Mouse (Mus musculus) liver, adult 10 weeks (tissue): ENCODE measurements around the gene Sympk. TPM values are rescaled to one million over a fixed set of nuclear protein-coding genes. Genes with fewer than 3 reads are reported as not detected.

Source experiments
- polyA plus RNA-seq: library from polyadenylated mRNA; stranded (reverse); fragments of 350-450 nt; fragmentation: Illumina TruSeq; extraction: RNeasy Lipid Tissue Mini Kit (QIAGEN cat#74804); gene quantifications from one replicate; pipeline ENCODE4 v1.2.3, GENCODE M21; 2014; ENCODE audit warnings: low read depth, low replicate concordance

The Sympk gene
- polyA plus RNA-seq: 3.7 TPM

GRCm38 (mm10) chr7:19024096-19024506 is at the start of gene Sympk:
Sympk (plus strand) TSS chr7:19024377.

GRCm38 (mm10) chr7:18987100-18987499 is 37.1 kb upstream of the Sympk start, which contains the start of gene Nanos2:
Nanos2 (plus strand) TSS chr7:18987400.

GRCm38 (mm10) chr7:18990601-18991295 is 33.4 kb upstream of the Sympk start, which contains the start of gene Mypop:
Mypop (plus strand) TSS chr7:18991245.

GRCm38 (mm10) chr7:19003902-19004630 is 20.1 kb upstream of the Sympk start, which contains the start of gene Irf2bp1:
Irf2bp1 (plus strand) TSS chr7:19004044.

GRCm38 (mm10) chr7:19023357-19023814 is 791 bp upstream of the Sympk start, which contains the start of gene Foxa3:
Foxa3 (minus strand) TSS chr7:19023538.

GRCm38 (mm10) chr7:19054047-19054776 is 30.0 kb downstream of the Sympk start, which contains the start of gene Rsph6a:
Rsph6a (plus strand) TSS chr7:19054690.

GRCm38 (mm10) chr7:19075723-19076585 is 51.8 kb downstream of the Sympk start, which contains the start of gene Dmwd:
Dmwd (plus strand) TSS chr7:19076227.

GRCm38 (mm10) chr7:19083701-19084100 is 59.5 kb downstream of the Sympk start, which contains the start of gene Dmpk:
Dmpk (plus strand) TSS chr7:19083849.

GRCm38 (mm10) chr7:19094471-19094825 is 70.3 kb downstream of the Sympk start, which contains the start of gene Six5:
Six5 (plus strand) TSS chr7:19094594.

Other genes starting within 250 kb of the Sympk start
- gene Psg19, start 225.9 kb upstream of the Sympk start, polyA plus RNA-seq: not detected
- not detected for gene Psg17, start 202.8 kb upstream of the Sympk start, polyA plus RNA-seq
- gene Mill2, start 184.4 kb upstream of the Sympk start, polyA plus RNA-seq: 1.0 TPM
- not detected for gene Pglyrp1, start 153.0 kb upstream of the Sympk start, polyA plus RNA-seq
- gene Ccdc61, start 114.0 kb upstream of the Sympk start, polyA plus RNA-seq: 2.1 TPM
- gene Nova2, start 98.5 kb upstream of the Sympk start, polyA plus RNA-seq: 0.08 TPM
- not detected for gene Nanos2, start 37.0 kb upstream of the Sympk start, polyA plus RNA-seq
- not detected for gene Mypop, start 33.1 kb upstream of the Sympk start, polyA plus RNA-seq
- gene Irf2bp1, start 20.3 kb upstream of the Sympk start, polyA plus RNA-seq: 1.2 TPM
- 12.5 TPM for gene Foxa3, start 839 bp upstream of the Sympk start, polyA plus RNA-seq
- gene Rsph6a, start 30.3 kb downstream of the Sympk start, polyA plus RNA-seq: not detected
- 0.72 TPM for gene Dmwd, start 51.9 kb downstream of the Sympk start, polyA plus RNA-seq
- gene Dmpk, start 59.5 kb downstream of the Sympk start, polyA plus RNA-seq: 2.7 TPM
- gene Six5, start 70.2 kb downstream of the Sympk start, polyA plus RNA-seq: 0.45 TPM
- not detected for gene Gm4969, start 94.0 kb downstream of the Sympk start, polyA plus RNA-seq
- gene Fbxo46, start 95.5 kb downstream of the Sympk start, polyA plus RNA-seq: 0.26 TPM
- gene Qpctl, start 124.9 kb downstream of the Sympk start, polyA plus RNA-seq: 5.7 TPM
- 1.4 TPM for gene Snrpd2, start 125.3 kb downstream of the Sympk start, polyA plus RNA-seq
- not detected for gene Gipr, start 141.8 kb downstream of the Sympk start, polyA plus RNA-seq
- 0.19 TPM for gene Eml2, start 152.0 kb downstream of the Sympk start, polyA plus RNA-seq
- gene Gpr4, start 188.2 kb downstream of the Sympk start, polyA plus RNA-seq: 0.34 TPM
- gene Opa3, start 204.0 kb downstream of the Sympk start, polyA plus RNA-seq: 10.4 TPM
- gene Vasp, start 247.4 kb downstream of the Sympk start, polyA plus RNA-seq: 7.0 TPM